Mouse (Mus musculus) urinary bladder, postnatal 14 days (tissue): ENCODE measurements around the gene Timp3.
A peak's percentile ranks its signal among the peaks of the same experiment; 100 is the strongest.

Experiments
- DNase-seq: peaks from one replicate; pipeline ENCODE4 v3.0.0; 2021; ENCODE audit warnings: low spot score

Timp3 gene

GRCm38 (mm10) chr10:86300293-86301116, at the start of gene Timp3:
Gene Timp3, plus strand, starts transcription at chr10:86300372.
- DNase-seq = peak; percentile 71

GRCm38 (mm10) chr10:86256221-86256620, 44.0 kb upstream of the Timp3 start:
- no peak for DNase-seq

GRCm38 (mm10) chr10:86257045-86257444, 43.1 kb upstream of the Timp3 start:
- no peak for DNase-seq

GRCm38 (mm10) chr10:86258046-86258445, 42.1 kb upstream of the Timp3 start:
- no peak for DNase-seq

GRCm38 (mm10) chr10:86258992-86259391, 41.2 kb upstream of the Timp3 start:
- DNase-seq = no peak

- DNase-seq = no peak
Observed at GRCm38 (mm10) chr10:86261725-86262124, 38.4 kb upstream of the Timp3 start.

- no peak for DNase-seq
Observed at GRCm38 (mm10) chr10:86264618-86265017, 35.6 kb upstream of the Timp3 start.

GRCm38 (mm10) chr10:86270254-86270653, 29.9 kb upstream of the Timp3 start:
- no peak for DNase-seq

GRCm38 (mm10) chr10:86272826-86273225, 27.3 kb upstream of the Timp3 start:
- no peak for DNase-seq

- DNase-seq = no peak
Observed at GRCm38 (mm10) chr10:86273410-86274191, 26.6 kb upstream of the Timp3 start.

- no peak for DNase-seq
Observed at GRCm38 (mm10) chr10:86275585-86275984, 24.6 kb upstream of the Timp3 start.

- DNase-seq = no peak
Observed at GRCm38 (mm10) chr10:86277327-86277726, 22.8 kb upstream of the Timp3 start.

GRCm38 (mm10) chr10:86278481-86278880, 21.7 kb upstream of the Timp3 start:
- DNase-seq = no peak

- no peak for DNase-seq
Observed at GRCm38 (mm10) chr10:86279579-86280168, 20.5 kb upstream of the Timp3 start.

GRCm38 (mm10) chr10:86281238-86281637, 18.9 kb upstream of the Timp3 start:
- DNase-seq = no peak

GRCm38 (mm10) chr10:86286508-86286907, 13.7 kb upstream of the Timp3 start:
- DNase-seq = no peak

GRCm38 (mm10) chr10:86290109-86290771, 9.9 kb upstream of the Timp3 start:
- no peak for DNase-seq

GRCm38 (mm10) chr10:86293880-86294279, 6.3 kb upstream of the Timp3 start:
- no peak for DNase-seq

- DNase-seq = no peak
Observed at GRCm38 (mm10) chr10:86294599-86295365, 5.4 kb upstream of the Timp3 start.

- DNase-seq = no peak
Observed at GRCm38 (mm10) chr10:86295454-86296098, 4.6 kb upstream of the Timp3 start.

GRCm38 (mm10) chr10:86296111-86296510, 4.1 kb upstream of the Timp3 start:
- peak; percentile 74 for DNase-seq
